Mouse (Mus musculus) heart, embryonic 14.5 days (tissue): ENCODE measurements at regions not wholly inside any gene's neighbourhood (a gene's known extent, or its start where the extent isn't known, plus 50 kb on each side); places are given as distances from the start of the nearest gene placed in this dataset.
"Not testable (repeated sequence)": the region's sequence is repeated elsewhere in the genome, so short reads cannot be mapped to it uniquely, and the experiment has no call there.

Experiments used
- ATAC-seq: fragments of 200-750 bp; cut with Nextera tagmentation; 2 replicates; pipeline ENCODE4 v1.8.0; 2017; ENCODE audit warnings: low read depth, moderate TSS enrichment; ENCODE audit not compliant: insufficient number of reproducible peaks, insufficient read depth, low FRiP score
- H3K27ac ChIP-seq, 2 experiments: fragments of 200-500 bp in 1 of 2; fragments of 300-500 bp in 1 of 2; sonication (generic) in 1 of 2; replicated peaks in 1 of 2; 2 replicates each; pipeline ENCODE4 v1.5.1; 2012 to 2014; ENCODE audit warnings: low read depth in 2 of 2, low read length in 2 of 2, control low read depth in 1 of 2, mild to moderate bottlenecking in 1 of 2, mixed read lengths in 1 of 2; ENCODE audit not compliant: control insufficient read depth in 1 of 2, insufficient read depth in 1 of 2
- H3K27me3 ChIP-seq: fragments of 300-500 bp; sonication (generic); 2 replicates; pipeline ENCODE4 v1.6.1; 2014; ENCODE audit warnings: mild to moderate bottlenecking, low read length, control low read depth; ENCODE audit not compliant: control insufficient read depth, insufficient read depth
- H3K36me3 ChIP-seq: fragments of 300-500 bp; sonication (generic); 2 replicates; pipeline ENCODE4 v1.6.1; 2014; ENCODE audit warnings: mild to moderate bottlenecking, control low read depth, low read length, mixed read lengths; ENCODE audit not compliant: control insufficient read depth, insufficient read depth
- H3K4me1 ChIP-seq, 2 experiments: fragments of 200-500 bp in 1 of 2; fragments of 300-500 bp in 1 of 2; sonication (generic) in 1 of 2; 2 replicates each; pipeline ENCODE4 v1.6.1; 2012 to 2014; ENCODE audit warnings: low read length in 2 of 2, control low read depth in 1 of 2, mixed read lengths in 1 of 2; ENCODE audit not compliant: control insufficient read depth in 2 of 2, insufficient read depth in 2 of 2
- H3K4me2 ChIP-seq: fragments of 300-500 bp; sonication (generic); 2 replicates; pipeline ENCODE4 v1.6.1; 2014; ENCODE audit warnings: mild to moderate bottlenecking, low read length
- H3K4me3 ChIP-seq, 2 experiments: fragments of 200-500 bp in 1 of 2; fragments of 300-500 bp in 1 of 2; sonication (generic) in 1 of 2; 2 replicates each; pipeline ENCODE4 v1.5.1; 2012 to 2014; ENCODE audit warnings: low read length in 2 of 2, mild to moderate bottlenecking in 2 of 2, control low read depth in 1 of 2, low read depth in 1 of 2, moderate library complexity in 1 of 2; ENCODE audit not compliant: control insufficient read depth in 1 of 2, insufficient read depth in 1 of 2
- H3K9ac ChIP-seq: fragments of 300-500 bp; sonication (generic); 2 replicates; pipeline ENCODE4 v1.6.1; 2014; ENCODE audit warnings: mild to moderate bottlenecking, low read length
- H3K9me3 ChIP-seq: fragments of 300-500 bp; sonication (generic); 2 replicates; pipeline ENCODE4 v1.6.1; 2016; ENCODE audit warnings: low read length, control low read depth; ENCODE audit not compliant: control insufficient read depth
- WGBS: fragments of 180-500 bp; shearing (Covaris S2); extraction: QIAGEN DNeasy Blood & Tissue Kit; methylation state at CpG from one replicate; pipeline ENCODE4 v1.1.7; 2014; 5-methylcytosine and 5-hydroxymethylcytosine counted together

DNA sequence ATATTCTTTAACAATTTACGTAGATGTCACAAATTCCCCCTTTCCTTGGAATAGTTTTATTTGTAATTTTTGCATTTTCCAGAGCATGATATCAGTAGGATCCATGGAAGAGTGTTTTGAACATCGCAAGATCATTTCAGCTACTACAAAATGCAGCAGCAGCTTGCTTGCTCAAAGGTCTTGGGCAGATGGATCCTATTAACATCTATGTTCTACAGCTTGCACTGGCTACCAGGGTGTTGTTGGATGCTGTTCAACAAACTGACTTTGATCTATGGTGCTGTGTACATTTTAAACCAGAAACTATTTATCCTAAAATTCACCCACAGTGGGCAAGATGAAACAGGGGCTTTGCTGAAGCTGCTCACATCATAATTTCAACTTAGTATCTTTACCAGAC is 448.5 kb upstream of the Hsf2 start:
- Histone ChIP-seq H3K9ac (no peak overlapping the region), H3K9me3 (no peaks in the 10 kb centered on the region), H3K4me2 (no peak overlapping the region), H3K27me3 (no peaks in the 10 kb centered on the region), H3K36me3 (no peaks in the 10 kb centered on the region), H3K4me3 (no peak overlapping the region), H3K4me1 (no peaks in the 10 kb centered on the region), H3K27ac (no peak overlapping the region)
- 92% methylated on average over 2 of the region's 2 CpGs for WGBS
- no peak for ATAC-seq

DNA sequence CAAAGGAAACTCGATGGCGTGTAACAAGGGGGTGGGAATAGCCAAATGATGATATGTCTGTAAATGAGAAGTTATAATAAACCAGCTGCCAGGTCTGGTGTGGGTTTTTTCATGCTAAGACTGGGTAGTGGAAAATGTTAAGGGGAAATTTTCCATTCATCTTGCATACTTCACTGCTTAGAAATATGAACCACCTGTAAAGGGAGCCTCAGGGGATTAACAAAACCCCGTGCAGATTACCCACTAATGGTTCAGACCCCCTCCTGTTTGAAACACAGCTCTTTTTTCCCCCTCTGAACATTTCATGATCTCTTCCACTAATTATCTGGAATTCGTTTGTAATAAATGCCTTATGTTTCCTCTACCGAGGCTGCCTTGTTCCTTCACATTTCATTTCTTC is 446.0 kb upstream of the Hsf2 start:
- H3K4me2 ChIP-seq = peak overlapping the region; percentile 18; the same call in 1 of the 2 replicates

DNA sequence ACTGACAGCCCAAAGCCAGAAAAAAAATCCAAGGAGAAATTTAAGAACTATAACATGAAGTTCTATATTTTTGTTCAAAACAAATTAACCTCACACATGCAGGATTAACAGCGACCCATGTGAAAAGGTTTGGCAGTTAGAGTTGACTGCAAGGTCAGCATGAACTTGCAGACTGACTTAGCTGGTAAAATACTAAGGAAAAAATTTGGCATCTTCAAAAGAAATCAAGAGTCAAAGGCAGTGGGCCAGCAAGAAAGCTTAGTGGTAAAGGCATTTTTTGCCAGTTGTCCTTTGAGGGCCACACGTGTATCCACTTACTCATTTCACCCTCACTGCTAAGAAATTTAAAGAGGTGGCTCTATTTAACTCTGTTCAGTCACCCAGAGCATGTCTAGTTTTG is 440.2 kb upstream of the Hsf2 start:
- Histone ChIP-seq H3K4me1 (no peaks in the 10 kb centered on the region), H3K4me2 (no peak overlapping the region), H3K36me3 (no peaks in the 10 kb centered on the region), H3K4me3 (no peak overlapping the region), H3K27ac (no peak overlapping the region), H3K9ac (no peak overlapping the region), H3K27me3 (no peaks in the 10 kb centered on the region), H3K9me3 (0 out of 2 replicates have a peak, but pooled peaks cover 3% of the 10 kb centered on the region)
- ATAC-seq = no peak
- 81% methylated on average over 2 of the region's 2 CpGs for WGBS

More for the DNA sequence above, 446.0 kb upstream of the Hsf2 start:
- Histone ChIP-seq H3K4me1 (no peaks in the 10 kb centered on the region), H3K9me3 (0 out of 2 replicates have a peak, but pooled peaks cover 3% of the 10 kb centered on the region), H3K36me3 (no peaks in the 10 kb centered on the region), H3K4me3 (no peak overlapping the region), H3K27ac (no peak overlapping the region), H3K27me3 (no peaks in the 10 kb centered on the region), H3K9ac (no peak overlapping the region)
- no peak for ATAC-seq
- 63% methylated on average over 5 of the region's 5 CpGs for WGBS

DNA sequence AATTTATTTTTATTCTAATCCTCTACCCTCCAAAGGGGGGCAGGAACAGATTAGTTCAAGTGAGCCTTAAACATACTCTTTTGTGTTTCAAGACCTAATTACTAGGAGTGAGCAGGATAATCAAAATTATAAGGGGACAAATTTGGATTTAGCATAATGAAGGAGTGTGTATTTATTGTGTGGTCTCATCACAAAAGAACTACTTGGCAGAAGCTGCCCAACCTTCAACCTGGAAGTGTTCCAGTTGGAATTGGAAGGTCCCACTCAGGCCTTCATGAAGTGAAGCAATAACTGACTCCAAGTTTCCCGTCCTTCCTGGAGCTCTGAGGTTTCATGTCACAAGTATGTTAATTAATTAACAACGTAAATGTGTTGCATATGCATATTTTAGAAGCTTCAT is 439.3 kb upstream of the Hsf2 start:
- WGBS = 74% methylated on average over 2 of the region's 2 CpGs
- Histone ChIP-seq H3K9ac (no peak overlapping the region), H3K36me3 (no peaks in the 10 kb centered on the region), H3K27ac (no peak overlapping the region), H3K9me3 (0 out of 2 replicates have a peak, but pooled peaks cover 3% of the 10 kb centered on the region), H3K4me1 (no peaks in the 10 kb centered on the region), H3K4me2 (no peak overlapping the region), H3K27me3 (no peaks in the 10 kb centered on the region), H3K4me3 (no peak overlapping the region)
- ATAC-seq = no peak

DNA sequence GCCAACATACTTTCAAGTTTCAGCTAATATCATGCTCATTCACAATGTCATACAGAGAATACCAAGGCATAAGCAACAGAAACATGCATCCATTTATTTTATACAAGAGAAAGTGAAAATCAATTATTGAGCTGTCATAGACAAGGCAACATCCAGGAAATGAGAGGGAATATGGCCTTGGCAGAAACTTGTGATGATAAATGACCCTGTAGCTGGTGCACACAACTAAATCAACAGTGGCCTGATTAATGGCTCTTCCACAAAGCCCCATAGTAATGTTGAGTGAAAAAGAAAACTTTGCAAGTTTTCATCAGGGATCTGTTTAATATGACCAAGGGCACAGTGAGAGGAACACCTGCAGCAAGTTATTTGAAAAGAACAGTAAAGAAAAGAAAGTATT is 438.5 kb upstream of the Hsf2 start:
- Histone ChIP-seq H3K4me2 (no peak overlapping the region), H3K4me3 (no peak overlapping the region)

DNA sequence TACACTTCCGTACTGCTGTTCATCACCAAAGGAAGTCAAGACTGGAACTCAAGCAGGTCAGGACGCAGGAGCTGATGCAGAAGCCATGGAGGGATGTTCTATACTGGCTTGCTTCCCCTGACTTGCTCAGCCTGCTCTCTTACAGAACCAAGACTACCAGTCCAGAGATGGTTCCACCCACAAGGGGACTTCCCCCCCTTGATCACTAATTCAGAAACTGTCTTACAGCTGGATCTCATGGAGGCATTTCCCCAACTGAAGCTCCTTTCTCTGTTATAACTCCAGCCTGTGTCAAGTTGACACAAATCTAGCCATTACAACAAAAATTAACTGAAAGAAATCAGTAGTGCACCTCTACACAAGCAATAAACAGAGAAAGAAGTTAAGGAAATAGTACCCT is 432.8 kb upstream of the Hsf2 start:
- not testable (repeated sequence) for H3K4me2 ChIP-seq, H3K9ac ChIP-seq, H3K27me3 ChIP-seq, H3K9me3 ChIP-seq, H3K36me3 ChIP-seq, H3K4me3 ChIP-seq, H3K27ac ChIP-seq, ATAC-seq, H3K4me1 ChIP-seq
- 83% methylated on average over 2 of the region's 2 CpGs for WGBS

More for the DNA sequence above, 438.5 kb upstream of the Hsf2 start:
- no peak overlapping the region for H3K9ac ChIP-seq
- H3K4me1 ChIP-seq = no peaks in the 10 kb centered on the region
- H3K36me3 ChIP-seq = no peaks in the 10 kb centered on the region
- H3K27me3 ChIP-seq = no peaks in the 10 kb centered on the region
- ATAC-seq = no peak
- 0 out of 2 replicates have a peak, but pooled peaks cover 3% of the 10 kb centered on the region for H3K9me3 ChIP-seq
- no peak overlapping the region for H3K27ac ChIP-seq

DNA sequence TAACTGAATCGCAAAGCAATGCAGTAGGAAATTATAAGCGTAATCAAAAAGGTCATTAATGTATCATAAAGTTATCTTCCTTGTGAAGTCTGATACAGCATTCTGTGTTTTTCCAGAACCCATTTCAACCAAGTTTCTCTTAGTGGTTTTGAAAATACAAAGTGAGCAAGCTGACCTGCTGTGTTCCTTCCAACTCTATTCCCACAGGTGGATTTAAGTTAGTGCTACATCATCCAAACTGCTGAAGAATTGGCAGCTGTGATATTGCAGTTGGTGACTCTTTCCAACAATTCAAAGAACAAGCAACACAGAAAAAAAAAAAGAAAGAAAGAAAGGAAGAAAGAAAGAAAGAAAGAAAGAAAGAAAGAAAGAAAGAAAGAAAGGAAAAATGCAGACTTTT is 396.1 kb upstream of the Hsf2 start:
- no peaks in the 10 kb centered on the region for H3K4me1 ChIP-seq
- H3K4me3 ChIP-seq = no peak overlapping the region
- H3K9ac ChIP-seq = no peak overlapping the region
- H3K27ac ChIP-seq = no peak overlapping the region
- WGBS = 95% methylated on average over 2 of the region's 2 CpGs
- H3K9me3 ChIP-seq = no peaks in the 10 kb centered on the region
- no peak for ATAC-seq
- H3K27me3 ChIP-seq = no peaks in the 10 kb centered on the region
- H3K4me2 ChIP-seq = no peak overlapping the region
- H3K36me3 ChIP-seq = no peaks in the 10 kb centered on the region

DNA sequence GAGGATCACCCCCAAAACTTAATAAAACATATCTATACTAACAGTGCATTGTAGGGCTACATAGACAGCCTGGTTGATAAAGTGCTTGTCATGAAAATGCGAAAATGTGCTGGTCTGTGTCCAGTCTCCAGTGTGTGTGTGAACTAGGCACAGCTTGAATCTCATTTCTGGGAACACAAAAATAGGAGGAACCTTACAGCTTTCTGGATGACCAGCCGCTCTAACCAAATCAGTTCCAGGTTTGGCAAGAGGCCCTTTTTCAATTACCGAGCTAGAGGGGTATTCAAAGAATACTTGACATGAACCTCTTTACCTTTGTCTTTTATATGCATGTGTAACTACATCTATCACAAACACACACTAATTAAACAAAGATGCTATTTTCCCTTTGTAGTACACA is 390.3 kb upstream of the Hsf2 start:
- Histone ChIP-seq H3K4me2 (no peak overlapping the region), H3K9me3 (no peaks in the 10 kb centered on the region), H3K27ac (no peak overlapping the region), H3K27me3 (no peaks in the 10 kb centered on the region), H3K9ac (no peak overlapping the region), H3K4me3 (no peak overlapping the region), H3K4me1 (no peaks in the 10 kb centered on the region), H3K36me3 (no peaks in the 10 kb centered on the region)
- whole genome bisulfite sequencing = 90% methylated on average over 3 of the region's 3 CpGs
- ATAC-seq = no peak
